Mouse (Mus musculus): Measurements from ENCODE around the gene Bag1.

DNA sequence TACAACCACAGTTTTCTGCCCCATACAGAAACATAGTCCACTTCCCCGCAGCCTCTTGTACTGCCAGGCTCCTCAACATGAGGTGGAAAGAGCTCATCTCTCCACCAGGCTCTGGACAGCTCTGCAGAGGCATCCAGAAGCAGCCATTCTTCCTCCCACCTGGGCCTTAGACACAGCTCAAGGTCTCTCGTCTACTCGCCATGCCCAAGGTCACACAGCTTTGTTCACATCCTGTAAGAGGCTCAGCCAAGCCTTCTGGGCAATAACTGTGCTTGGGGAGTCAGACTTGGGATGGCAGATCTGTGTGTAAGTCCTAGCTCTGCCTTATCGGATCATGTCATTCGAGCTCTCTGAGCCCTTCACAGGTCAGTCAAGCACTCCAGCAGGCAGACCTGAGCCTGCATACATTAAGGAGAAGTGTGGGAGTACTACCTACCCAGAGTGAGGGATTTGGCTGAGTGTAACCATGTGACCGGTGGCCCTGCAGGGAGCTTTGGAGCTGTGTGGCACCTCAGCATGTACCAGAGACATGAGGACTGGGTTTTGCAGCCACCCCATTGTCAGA lies 24.9 kb downstream of the Bag1 start:
- TF ChIP-seq CTCF (IDR thresholded peaks at IDR 0.05; ENCODE audit: low read depth), result no peak
- TF ChIP-seq EP300 (optimal IDR thresholded peaks at IDR 0.05), result no peak
